Mouse (Mus musculus): ENCODE measurements around the gene 4930432K21Rik.

4930432K21Rik gene

DNA sequence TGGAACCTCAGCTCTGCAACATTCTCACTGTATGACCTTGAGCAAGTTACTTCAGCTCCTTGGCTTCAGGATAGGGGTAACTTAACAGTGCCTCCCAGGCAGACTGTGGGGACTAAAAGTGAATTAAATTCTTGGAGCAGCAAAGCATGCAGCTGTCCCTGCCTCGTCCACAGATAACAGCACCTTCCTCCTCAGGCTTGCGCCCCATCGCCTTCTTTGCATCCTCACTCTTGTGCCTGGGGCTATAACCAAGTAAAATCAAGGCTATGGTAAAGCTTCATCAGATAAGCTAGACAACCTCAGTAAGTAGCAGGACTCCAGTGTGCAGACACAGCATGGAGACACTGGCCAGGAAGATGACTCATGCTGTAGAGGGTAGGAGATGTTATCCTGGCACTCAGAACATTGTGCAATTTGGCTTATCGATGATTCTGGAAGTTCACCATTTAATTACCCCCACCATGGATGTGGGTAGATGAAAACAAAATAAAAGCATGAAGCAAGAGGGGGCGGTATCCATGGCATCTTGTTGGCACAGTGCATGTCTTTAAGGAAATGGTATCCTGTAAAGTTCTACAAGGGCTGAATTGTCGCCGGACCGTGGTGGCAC is 3.1 kb upstream of the 4930432K21Rik start:
- intact Hi-C loops (cut with DNase I), result loop anchor here (5.0 kb wide), 1 partner anchor 42 kb away; the partner anchor contains the start of gene Dcaf15

DNA sequence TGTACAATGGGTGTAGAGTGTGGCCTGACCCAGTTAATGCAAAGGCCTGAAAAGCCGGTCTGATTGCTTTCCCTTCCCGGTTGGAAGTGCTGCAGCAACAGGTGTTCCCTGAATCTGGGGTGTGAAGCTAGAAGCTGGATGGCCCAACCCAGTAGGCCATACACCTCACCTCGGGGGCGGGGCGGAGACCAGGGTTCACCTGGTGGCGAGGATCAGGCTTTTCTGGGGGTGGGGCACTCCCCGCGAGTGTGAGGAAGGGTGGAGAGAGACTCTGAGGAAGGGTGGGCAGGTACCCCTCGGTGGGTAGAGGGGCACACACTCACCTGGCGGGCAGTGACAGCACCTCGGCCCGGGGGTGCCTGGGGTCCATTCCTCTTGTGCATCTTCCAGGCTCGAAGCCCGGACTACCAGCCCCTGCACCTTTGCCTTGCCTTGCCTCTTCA is 480 bp upstream of the 4930432K21Rik start:
- intact Hi-C loops (cut with DNase I), result loop anchor here (5.0 kb wide), 1 partner anchor 45 kb away; the partner anchor contains the start of gene Dcaf15

DNA sequence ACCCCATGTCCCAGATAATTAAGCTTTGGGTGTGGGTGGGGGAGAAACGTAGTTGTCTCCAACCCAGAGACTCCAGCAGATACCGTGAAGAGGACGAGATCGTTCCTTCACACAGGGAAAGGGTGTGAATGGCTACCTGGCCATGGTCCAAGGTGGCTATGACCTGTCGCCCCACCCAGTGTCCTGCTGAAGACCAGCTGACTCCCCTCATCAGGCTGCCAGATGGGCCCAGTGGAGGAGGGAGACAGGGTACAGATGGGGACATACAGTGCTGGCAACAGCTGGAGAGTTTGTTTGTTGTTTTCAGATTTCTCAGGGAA is 666 bp downstream of the 4930432K21Rik start:
- intact Hi-C loops (cut with DNase I), result loop anchor here (5.0 kb wide), 1 partner anchor 46 kb away; the partner anchor contains the start of gene Dcaf15

DNA sequence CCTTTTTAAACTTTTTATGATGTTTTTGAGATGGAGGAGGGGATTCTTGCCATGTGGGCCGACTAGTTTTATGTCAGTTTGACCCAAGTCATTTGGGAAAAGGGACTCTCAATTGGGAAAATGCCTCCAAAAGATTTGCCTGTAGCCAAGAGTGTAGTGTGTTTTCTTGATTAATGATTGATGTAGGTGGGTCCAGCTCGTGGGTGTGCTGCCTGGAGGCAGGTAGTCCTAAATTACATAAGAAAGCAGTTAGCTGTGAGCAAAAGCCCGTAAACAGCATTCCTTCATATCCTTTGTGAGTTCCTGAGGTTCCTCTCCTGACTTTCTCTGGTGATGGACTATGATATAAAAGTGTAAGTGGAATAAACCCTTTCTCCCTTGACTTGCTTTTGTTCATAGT is 1.4 kb downstream of the 4930432K21Rik start:
- intact Hi-C loops (cut with DNase I), result loop anchor here (5.0 kb wide), 1 partner anchor 47 kb away; the partner anchor contains the start of gene Dcaf15

DNA sequence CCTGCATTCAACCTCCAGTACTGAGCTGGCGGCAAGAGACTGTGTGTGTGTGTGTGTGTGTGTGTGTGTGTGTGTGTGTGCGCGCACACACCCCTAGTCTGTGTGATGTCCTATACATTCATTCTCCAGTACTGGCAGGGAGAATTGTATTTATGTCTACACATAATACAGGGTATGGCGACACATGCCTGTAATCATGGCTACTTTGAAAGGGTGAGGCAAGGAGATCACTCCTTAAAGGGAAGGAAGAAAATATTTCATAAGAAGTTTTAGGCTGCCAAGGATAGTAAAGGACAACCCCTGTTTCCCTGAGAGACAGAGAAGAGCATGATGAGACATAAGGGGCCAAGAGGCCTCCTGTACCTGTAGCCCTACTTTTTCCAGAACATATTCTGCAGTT is 9.8 kb downstream of the 4930432K21Rik start:
- intact Hi-C loops (cut with DNase I), result no loop called here

DNA sequence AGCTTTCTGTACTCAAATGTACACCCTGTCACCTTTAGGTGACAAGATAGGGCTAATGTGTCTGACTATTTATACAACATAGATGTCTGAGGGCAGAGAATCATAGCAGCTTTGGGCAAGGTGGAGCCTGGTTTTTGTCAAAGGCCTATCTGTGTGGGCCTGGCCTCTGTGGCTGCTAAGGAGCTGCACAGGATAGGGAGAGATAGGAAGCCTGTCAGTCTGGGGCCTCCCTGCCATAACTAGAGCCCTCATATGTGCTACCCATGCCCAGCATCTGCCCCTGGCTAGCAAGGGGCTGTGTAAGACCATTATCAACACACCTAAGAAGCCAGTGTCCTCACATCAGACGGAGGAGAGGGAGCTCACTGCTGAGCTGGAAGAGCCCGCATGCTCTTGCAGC is 19.9 kb downstream of the 4930432K21Rik start:
- intact Hi-C loops (cut with DNase I), result no loop called here

DNA sequence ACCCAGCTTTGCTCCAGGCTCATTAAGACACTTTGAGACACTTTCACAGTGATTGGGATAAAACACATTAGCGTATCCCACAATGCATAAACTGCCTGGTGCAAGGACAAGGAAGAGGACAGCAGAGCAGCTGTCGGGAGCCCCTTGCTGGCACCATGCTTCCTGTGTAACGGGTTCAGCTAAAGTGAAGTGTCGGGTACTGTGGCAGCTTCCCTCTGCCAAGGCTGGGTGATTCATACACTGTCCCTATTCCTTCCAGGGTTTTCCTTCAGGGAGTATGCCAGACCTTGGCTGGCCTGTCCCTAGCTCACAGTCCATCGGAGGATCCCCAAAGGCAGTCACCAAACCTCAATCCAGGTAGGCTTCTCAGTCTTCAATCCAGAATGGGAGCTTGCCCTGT is 22.3 kb downstream of the 4930432K21Rik start:
- intact Hi-C loops (cut with DNase I), result no loop called here

DNA sequence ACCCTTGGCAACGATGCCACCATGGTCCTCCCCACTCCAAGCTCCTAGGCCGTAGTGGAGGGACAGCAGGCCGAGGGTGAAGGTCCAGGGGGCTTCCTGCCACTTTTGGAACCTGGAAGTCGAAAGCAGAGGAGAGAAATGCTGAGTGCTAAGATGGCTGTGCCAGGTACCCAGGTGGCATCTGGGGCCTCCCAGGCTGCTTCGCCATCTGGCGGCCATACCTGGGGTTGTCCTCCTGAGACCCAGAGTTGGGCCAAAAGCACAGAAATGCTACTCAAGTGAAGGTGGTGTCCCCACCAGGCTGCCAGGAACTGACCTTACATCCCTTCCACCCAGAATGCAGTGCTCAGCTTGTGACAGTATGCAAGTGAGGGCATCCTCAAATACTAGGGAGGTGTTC is 26.0 kb downstream of the 4930432K21Rik start:
- intact Hi-C loops (cut with DNase I), result no loop called here

DNA sequence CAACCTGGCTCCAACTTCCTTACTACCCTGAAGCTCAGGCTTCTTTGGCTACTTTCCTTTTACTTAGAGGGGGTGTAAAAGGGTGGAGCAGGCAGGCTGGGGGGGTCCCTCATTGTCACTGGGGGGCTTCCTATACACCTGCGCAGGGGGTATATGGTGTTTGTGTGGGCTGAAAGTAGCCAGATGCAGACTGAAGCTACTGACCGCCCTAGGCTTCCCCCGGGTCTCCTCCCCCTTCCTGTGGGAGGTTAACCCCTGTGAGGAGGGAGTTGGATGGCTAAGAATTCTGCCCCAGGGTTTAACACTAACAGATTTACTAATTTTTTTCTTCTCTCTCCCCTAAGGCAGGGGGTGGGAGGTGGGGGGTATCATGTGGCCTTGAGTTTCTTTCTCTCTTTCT is 28.7 kb downstream of the 4930432K21Rik start:
- intact Hi-C loops (cut with DNase I), result no loop called here

DNA sequence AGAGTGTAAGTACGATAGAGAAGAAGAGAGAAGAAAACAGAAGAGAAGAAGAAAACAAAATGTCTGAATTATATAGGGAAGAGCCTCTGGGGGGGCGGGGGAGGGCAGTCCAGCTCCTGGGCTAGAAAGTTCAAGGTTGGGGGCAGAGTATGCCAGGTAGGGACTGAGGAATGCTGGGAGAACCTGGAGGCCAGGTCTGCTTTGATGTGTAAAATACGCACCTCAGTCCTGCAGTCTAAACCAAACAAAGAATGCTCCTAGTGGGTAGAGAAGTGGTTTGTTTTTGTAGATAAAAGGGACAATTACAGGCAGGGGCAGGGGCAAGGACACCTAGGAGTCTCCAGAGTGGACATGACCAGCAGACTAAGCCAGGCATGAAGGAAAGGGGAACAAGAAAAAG is 29.6 kb downstream of the 4930432K21Rik start:
- intact Hi-C loops (cut with DNase I), result no loop called here

DNA sequence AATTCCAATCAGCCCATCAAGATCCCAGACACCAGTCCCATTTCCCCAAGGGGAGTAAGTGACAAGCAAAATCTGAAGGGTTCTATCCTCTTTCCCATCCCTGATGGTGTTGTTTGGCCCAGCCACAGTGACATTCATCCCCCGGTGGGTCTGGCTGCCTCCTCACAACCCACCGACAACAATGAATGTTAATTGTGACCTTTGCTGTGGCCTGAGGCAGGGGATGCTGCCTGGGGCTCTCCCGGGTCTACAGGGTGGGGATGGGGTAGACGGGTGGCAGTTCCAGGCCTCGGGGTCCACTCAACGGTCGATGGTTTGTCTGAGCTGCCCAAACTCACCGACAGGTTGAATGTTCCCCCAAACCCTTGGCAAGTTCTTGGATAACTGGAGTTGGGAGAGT is 30.8 kb downstream of the 4930432K21Rik start:
- intact Hi-C loops (cut with DNase I), result no loop called here

DNA sequence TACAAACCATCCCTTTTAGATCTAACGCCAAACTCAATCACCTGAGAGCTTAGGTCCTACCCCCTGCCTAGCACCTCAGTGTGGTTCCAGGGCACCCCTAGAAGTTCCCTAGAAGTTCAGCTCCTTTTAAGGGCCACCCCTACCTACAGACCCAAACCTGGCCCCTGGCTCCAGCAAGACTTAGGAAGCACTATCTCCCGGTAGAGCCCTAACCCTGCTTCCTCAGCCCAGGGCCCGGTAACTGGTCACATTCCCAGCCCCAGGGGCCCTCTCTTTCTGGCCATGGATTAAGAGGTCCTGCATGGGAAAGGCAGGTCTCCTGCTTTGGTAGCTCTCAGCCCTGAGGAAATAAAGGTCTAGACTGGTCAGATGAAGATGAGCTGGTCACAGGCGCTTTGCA is 32.1 kb downstream of the 4930432K21Rik start:
- intact Hi-C loops (cut with DNase I), result loop anchor here (5.0 kb wide), 1 partner anchor 143 kb away; no protein-coding TSS in a partner anchor

DNA sequence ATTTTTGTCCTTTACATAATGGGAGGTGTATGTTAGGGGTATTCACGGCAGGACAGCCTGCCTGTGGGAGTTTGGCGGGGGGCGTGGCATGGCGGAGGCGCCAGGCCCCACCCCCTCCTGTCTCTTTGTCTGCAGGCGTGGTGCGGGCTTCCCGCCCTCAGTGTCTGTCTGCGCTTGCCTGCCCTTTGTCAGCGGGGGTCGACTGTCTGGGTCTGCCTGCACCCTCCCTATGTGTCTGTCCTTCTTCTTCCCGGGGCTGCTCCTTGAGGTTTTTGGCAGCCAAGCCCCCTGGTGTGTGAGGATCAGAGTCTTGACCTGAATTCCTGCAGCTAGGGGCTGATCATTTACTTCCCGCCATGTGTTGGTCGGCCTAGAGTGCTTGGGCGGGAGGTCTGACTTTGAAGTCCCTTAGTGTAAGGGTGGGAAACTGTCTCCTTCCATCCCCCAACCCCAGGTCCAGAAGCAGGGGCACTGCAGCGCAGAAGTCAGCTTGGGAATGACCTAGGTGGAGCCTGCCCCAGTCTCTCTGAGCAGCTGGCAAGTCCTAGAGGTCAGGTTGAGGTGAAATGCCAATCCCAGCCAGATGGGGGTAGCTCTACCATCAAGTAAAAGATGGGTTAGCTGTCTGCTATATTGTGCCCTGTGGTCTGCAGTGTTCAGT is 32.8 kb downstream of the 4930432K21Rik start:
- intact Hi-C loops (cut with DNase I), result loop anchor here (5.0 kb wide), 1 partner anchor 143 kb away; no protein-coding TSS in a partner anchor

DNA sequence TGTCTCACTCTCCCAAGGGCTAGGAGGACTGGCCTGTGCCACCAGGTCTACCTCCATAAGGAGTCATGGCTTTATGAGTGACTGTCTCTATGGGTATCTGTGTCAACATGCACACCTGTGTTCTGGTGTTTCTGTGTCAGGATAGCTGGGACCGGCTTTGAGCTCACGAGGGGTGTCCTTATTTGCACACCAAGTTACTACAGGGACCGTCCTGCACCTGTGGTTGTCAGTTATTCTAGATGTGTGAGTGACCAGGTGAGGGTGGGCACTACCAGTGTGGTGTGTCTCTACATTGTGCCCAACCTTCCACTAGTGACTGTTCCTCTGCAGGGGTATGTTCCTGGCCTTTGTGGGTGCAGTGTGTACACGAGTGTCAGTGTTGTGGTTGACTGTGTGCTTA is 35.0 kb downstream of the 4930432K21Rik start:
- intact Hi-C loops (cut with DNase I), result loop anchor here (5.0 kb wide), 1 partner anchor 146 kb away; no protein-coding TSS in a partner anchor

DNA sequence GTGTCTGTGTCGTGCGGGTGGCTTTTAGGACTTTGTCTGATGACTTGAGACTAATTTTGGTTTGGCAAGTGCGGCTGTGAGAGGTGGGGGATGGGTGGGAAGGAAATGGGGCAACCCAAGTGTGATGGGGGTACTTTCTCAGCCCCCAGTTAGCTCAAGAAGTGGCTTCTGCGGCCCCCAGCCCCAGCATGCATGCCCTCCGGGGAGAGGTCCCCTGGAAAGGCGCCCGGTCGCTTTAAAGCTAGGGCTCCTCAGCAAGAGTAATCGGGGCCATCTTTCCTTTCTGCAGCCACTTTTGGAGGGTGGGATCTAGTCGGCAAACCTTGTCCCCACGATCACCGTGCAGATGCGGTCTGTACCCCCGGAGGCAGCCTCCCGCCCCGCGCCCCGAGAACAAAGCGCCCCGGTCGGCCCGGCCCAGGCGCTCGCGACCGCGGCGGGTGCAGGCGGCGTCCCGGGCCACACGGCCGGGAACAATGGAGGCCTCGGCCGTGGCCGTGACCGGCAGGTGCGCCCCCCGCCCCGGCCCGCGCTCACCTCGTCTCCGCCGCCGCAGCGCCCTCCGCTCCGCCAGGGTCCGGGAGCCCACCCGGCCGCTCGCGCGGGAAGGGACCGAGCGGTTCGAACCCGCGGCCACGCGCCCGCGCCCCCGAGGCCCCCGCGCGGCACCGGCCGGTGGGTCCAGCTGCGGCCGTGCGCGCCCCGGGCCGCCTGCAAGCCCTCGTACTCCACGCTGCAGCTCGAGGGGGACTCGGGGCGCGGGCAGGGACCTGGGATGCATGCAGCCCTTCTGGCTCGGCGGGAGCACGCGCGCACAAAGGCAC is 35.6 kb downstream of the 4930432K21Rik start:
- intact Hi-C loops (cut with DNase I), result loop anchor here (5.0 kb wide), 1 partner anchor 146 kb away; no protein-coding TSS in a partner anchor

DNA sequence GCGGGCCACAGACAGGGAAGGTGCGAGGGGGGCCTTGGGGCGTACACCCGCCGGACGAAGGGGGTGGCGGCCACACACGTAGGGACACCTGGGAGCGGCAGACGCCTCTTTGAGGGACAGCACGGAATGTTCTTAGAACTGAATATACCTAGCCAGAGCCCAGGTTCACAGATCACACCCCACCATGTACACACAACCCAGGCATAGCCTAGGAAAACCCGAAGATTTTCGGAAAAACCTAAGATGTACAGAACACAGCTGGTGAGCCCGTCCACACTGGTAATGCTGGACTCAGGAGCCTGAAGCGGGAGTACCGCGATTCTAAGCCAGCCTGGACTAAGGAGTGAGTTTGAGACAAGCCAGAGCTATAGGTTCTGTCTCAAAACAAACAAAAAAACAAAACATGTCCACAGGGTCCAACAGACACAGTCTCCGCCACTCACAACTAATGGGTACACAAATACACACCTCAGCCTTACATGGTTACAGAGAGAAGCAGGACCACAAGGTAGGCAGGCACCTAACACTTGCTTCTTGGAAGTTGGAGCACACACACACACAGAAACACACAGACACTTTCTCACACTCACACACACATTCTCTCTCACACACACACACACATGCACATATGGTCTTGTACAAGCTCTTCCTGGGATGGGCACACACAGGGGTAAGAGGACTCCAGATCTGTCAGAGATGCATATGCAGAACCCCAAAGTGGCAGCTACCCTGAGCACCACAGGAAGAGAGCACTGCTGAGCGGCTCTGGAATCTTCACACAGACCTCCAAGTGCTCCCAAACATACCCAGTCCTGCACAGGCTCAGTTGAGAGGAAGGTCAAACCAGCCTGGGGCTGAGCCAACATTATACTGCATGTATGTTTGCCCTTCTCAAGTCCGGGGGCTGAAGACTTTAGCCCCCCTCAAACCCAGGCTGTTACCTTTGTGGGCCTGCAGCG is 36.5 kb downstream of the 4930432K21Rik start:
- intact Hi-C loops (cut with DNase I), result loop anchor here (5.0 kb wide), 3 partner anchors 98 to 173 kb away; no protein-coding TSS in a partner anchor

DNA sequence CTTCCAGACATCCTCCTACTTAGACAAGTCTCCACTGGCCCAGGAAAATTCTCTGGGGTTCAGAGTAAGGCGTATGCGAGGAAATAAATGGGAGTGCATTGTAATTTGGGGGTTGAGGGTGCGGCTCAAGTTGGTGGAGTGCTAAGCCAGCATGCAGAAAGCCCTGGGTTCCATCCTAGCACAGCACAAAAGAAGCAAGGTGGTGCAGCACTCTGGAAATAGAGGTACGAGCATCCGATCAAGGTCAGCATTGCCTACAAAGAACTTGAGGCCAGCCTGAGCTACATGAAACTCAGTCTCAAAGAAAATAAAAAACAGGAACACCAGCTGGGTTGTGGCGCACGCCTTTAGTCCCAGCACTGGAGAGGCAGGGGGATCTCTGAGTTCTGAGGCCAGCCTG is 37.3 kb downstream of the 4930432K21Rik start, which contains the start of gene Nanos3:
TSS of gene Nanos3 (minus strand) at position 101 of the 400 bp plus-strand sequence.
- intact Hi-C loops (cut with DNase I), result loop anchor here (5.0 kb wide), 2 partner anchors 97 to 172 kb away; no protein-coding TSS in a partner anchor

DNA sequence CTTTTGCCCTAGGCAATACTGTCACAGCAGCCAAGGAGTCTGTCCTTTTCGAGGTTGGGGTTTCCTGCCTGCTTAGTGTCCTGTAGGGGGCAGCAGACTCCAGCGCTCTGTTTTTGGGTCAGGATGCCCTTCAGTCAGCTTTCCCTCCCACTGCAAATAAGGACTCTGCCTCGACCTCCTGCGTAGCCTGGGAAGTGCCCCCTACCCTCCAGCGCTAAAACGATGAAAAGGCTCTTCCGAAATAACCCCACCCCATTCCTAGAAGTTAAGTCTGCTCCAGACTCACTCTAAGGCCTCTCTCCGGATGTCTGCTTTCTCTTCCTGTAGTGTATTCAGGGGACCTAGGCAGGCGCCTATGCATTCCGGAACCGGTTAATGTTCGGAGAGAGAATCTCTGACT is 38.7 kb downstream of the 4930432K21Rik start:
- intact Hi-C loops (cut with DNase I), result loop anchor here (1.0 to 5.0 kb wide), 3 partner anchors 24 to 171 kb away; no protein-coding TSS in a partner anchor

DNA sequence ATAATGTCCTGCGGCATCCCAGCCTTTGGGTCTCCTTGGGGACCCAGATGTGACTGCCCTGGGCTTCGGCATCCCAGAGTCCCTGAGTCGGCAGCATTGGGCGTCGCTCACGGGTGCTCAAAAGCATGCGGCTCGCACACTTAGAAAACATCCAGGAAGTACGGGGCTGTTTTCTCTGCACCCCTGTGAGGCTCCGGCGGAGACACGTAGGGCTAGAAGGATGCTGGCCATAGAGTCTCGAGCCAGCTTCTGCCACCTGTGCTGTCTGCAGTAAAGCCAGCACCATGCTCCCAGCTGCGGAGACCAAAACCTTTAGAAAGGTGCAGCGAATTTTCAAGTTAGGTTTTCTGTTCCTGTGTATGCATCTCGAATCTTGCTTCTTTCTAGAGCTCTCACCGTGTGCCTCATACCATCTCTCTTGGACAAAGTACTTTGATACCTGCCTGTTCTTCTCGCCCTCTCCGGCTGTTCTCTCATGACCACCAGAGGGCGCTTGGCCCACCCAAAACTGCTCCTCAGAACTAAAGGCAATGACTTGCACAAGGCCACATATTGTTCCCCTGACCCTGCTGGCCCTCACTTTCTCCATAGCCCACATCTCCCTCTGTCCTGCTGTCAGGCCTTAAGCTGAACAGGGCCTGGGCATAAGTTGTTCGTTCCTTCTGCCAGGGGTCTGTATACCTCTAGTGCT is 39.4 kb downstream of the 4930432K21Rik start:
- intact Hi-C loops (cut with DNase I), result loop anchor here (5.0 kb wide), 2 partner anchors 95 to 170 kb away; no protein-coding TSS in a partner anchor
